Mouse (Mus musculus) intestine, embryonic 14.5 days (tissue): ENCODE data around the gene Gm20716. TPM values are rescaled to one million over a fixed set of nuclear protein-coding genes. Genes with fewer than 3 reads are reported as not detected.

ENCODE experiments used
- ATAC-seq: fragments of 200-750 bp; cut with Nextera tagmentation; replicated peaks from 2 replicates; pipeline ENCODE4 v1.8.0; 2017; ENCODE audit warnings: low read depth, moderate number of reproducible peaks, moderate TSS enrichment, moderate library complexity; ENCODE audit not compliant: low FRiP score, low TSS enrichment
- DNase-seq: peaks from one replicate; pipeline ENCODE4 v3.0.0-alpha.2; 2018; ENCODE audit warnings: low spot score
- H3K27ac ChIP-seq: fragments of 300-500 bp; sonication (generic); 2 replicates; pipeline ENCODE4 v1.5.1; 2014; ENCODE audit warnings: low read depth, mild to moderate bottlenecking, control low read depth
- H3K27me3 ChIP-seq: fragments of 300-500 bp; sonication (generic); replicated peaks from 2 replicates; pipeline ENCODE4 v1.6.1; 2014; ENCODE audit warnings: low read length, control low read depth; ENCODE audit not compliant: control insufficient read depth, insufficient read depth
- H3K36me3 ChIP-seq: fragments of 300-500 bp; sonication (generic); 2 replicates; pipeline ENCODE4 v1.6.1; 2014; ENCODE audit warnings: low read length, control low read depth; ENCODE audit not compliant: control insufficient read depth, insufficient read depth
- H3K4me1 ChIP-seq: fragments of 300-500 bp; sonication (generic); replicated peaks from 2 replicates; pipeline ENCODE4 v1.6.1; 2014; ENCODE audit warnings: low read length, control low read depth, mixed read lengths; ENCODE audit not compliant: control insufficient read depth, insufficient read depth
- H3K4me2 ChIP-seq: fragments of 300-500 bp; sonication (generic); 2 replicates; pipeline ENCODE4 v1.6.1; 2014; ENCODE audit warnings: low read length
- H3K4me3 ChIP-seq: fragments of 300-500 bp; sonication (generic); 2 replicates; pipeline ENCODE4 v1.5.1; 2014; ENCODE audit warnings: low read depth, low read length, control low read depth, mixed read lengths
- H3K9ac ChIP-seq: fragments of 300-500 bp; sonication (generic); 2 replicates; pipeline ENCODE4 v1.6.1; 2014; ENCODE audit warnings: mild to moderate bottlenecking, low read length
- H3K9me3 ChIP-seq: fragments of 300-500 bp; sonication (generic); 2 replicates; pipeline ENCODE4 v1.6.1; 2016; ENCODE audit warnings: low read length, control low read depth; ENCODE audit not compliant: control insufficient read depth
- WGBS: fragments of 180-500 bp; shearing (Covaris S2); extraction: QIAGEN DNeasy Blood & Tissue Kit; methylation state at CpG from one replicate; pipeline ENCODE4 v1.1.7; 2014; 5-methylcytosine and 5-hydroxymethylcytosine counted together
- polyA plus RNA-seq: library from polyadenylated mRNA; unstranded; fragments of >200 nt; fragmentation: Nextera tagmentation; extraction: Ambion mirVana; gene quantifications from 2 replicates; pipeline ENCODE4 v1.2.1, GENCODE M21; 2014

Gene Gm20716
- polyA plus RNA-seq, 1 experiment from 2014 or later: 23.3 TPM

GRCm38 (mm10) chr2:168207883-168208282 lies 22.3 kb downstream of the Gm20716 start:
- no peaks in the 10 kb centered on the region for H3K27me3 ChIP-seq
- peaks cover 8% of the 10 kb centered on the region; the same call in 1 of the 2 replicates for H3K4me1 ChIP-seq
- no peak overlapping the region for H3K4me2 ChIP-seq
- H3K9ac ChIP-seq: no peak overlapping the region
- no peak for ATAC-seq
- WGBS: 97% methylated on average over 3 of the region's 3 CpGs
- H3K9me3 ChIP-seq: no peaks in the 10 kb centered on the region
- DNase-seq: no peak
- H3K4me3 ChIP-seq: no peak overlapping the region
- peak overlapping the region; percentile 99; the same call in 1 of the 2 replicates for H3K27ac ChIP-seq
- H3K36me3 ChIP-seq: peaks cover 57% of the 10 kb centered on the region

GRCm38 (mm10) chr2:168206725-168207644 lies 23.2 kb downstream of the Gm20716 start, which contains the start of gene Adnp:
Adnp (minus strand) TSS chr2:168207112.
- H3K4me1 ChIP-seq: peaks cover 8% of the 10 kb centered on the region; the same call in 1 of the 2 replicates
- H3K27ac ChIP-seq: peak within 1 kb of the TSS; percentile 99
- peak within 1 kb of the TSS; percentile 100 for H3K9ac ChIP-seq
- H3K27me3 ChIP-seq: no peaks in the 10 kb centered on the region
- DNase-seq (peak; percentile 99), ATAC-seq (peak; percentile 92)
- 1% methylated on average over 46 of the region's 89 CpGs for WGBS
- H3K36me3 ChIP-seq: peaks cover 51% of the 10 kb centered on the region
- H3K4me2 ChIP-seq: peak within 1 kb of the TSS; percentile 88
- no peaks in the 10 kb centered on the region for H3K9me3 ChIP-seq
- peak within 1 kb of the TSS; percentile 99 for H3K4me3 ChIP-seq

GRCm38 (mm10) chr2:168205681-168206631 lies 24.2 kb downstream of the Gm20716 start:
- WGBS: under 1% methylated on average over 38 of the region's 49 CpGs
- ATAC-seq (peak; percentile 38), DNase-seq (peak; percentile 76)
- Histone ChIP-seq H3K4me3 (peak overlapping the region; percentile 99), H3K27ac (peak overlapping the region; percentile 99), H3K36me3 (peaks cover 47% of the 10 kb centered on the region), H3K4me2 (peak overlapping the region; percentile 88), H3K9me3 (no peaks in the 10 kb centered on the region), H3K9ac (peak overlapping the region; percentile 100), H3K4me1 (peaks cover 11% of the 10 kb centered on the region), H3K27me3 (no peaks in the 10 kb centered on the region)

GRCm38 (mm10) chr2:168205265-168205664 lies 24.9 kb downstream of the Gm20716 start:
- Histone ChIP-seq H3K4me2 (peak overlapping the region; percentile 88), H3K36me3 (peaks cover 44% of the 10 kb centered on the region), H3K27me3 (no peaks in the 10 kb centered on the region), H3K9me3 (no peaks in the 10 kb centered on the region), H3K4me3 (peak overlapping the region; percentile 99), H3K4me1 (peaks cover 15% of the 10 kb centered on the region), H3K27ac (peak overlapping the region; percentile 99; the same call in 1 of the 2 replicates), H3K9ac (peak overlapping the region; percentile 100)
- ATAC-seq: no peak
- peak; percentile 95 for DNase-seq
- WGBS: 5% methylated on average over 6 of the region's 6 CpGs

- no peak overlapping the region for H3K27ac ChIP-seq
- WGBS: 78% methylated on average over 8 of the region's 8 CpGs
- H3K9ac ChIP-seq: peak overlapping the region; percentile 100; the same call in 1 of the 2 replicates
- H3K4me2 ChIP-seq: peak overlapping the region; percentile 88
- no peaks in the 10 kb centered on the region for H3K27me3 ChIP-seq
- peak overlapping the region; percentile 99 for H3K4me3 ChIP-seq
- H3K9me3 ChIP-seq: no peaks in the 10 kb centered on the region
- peaks cover 19% of the 10 kb centered on the region for H3K4me1 ChIP-seq
- ATAC-seq: no peak
- DNase-seq: no peak
- peaks cover 38% of the 10 kb centered on the region for H3K36me3 ChIP-seq
These were observed 25.6 kb downstream of the Gm20716 start for GRCm38 (mm10) chr2:168204476-168204999.

GRCm38 (mm10) chr2:168200014-168200691 lies 30.0 kb downstream of the Gm20716 start:
- H3K4me3 ChIP-seq: no peak overlapping the region
- H3K9ac ChIP-seq: no peak overlapping the region
- H3K27ac ChIP-seq: no peak overlapping the region
- no peaks in the 10 kb centered on the region for H3K27me3 ChIP-seq
- H3K4me1 ChIP-seq: peaks cover 36% of the 10 kb centered on the region
- no peaks in the 10 kb centered on the region for H3K9me3 ChIP-seq
- ATAC-seq (no peak), DNase-seq (no peak)
- 76% methylated on average over 5 of the region's 5 CpGs for WGBS
- H3K36me3 ChIP-seq: peaks cover 43% of the 10 kb centered on the region
- no peak overlapping the region for H3K4me2 ChIP-seq

GRCm38 (mm10) chr2:168199476-168199875 lies 30.7 kb downstream of the Gm20716 start:
- H3K9me3 ChIP-seq: no peaks in the 10 kb centered on the region
- H3K4me1 ChIP-seq: peaks cover 37% of the 10 kb centered on the region
- no peak overlapping the region for H3K9ac ChIP-seq
- no peak overlapping the region for H3K4me2 ChIP-seq
- no peak overlapping the region for H3K4me3 ChIP-seq
- WGBS: 89% methylated on average over 4 of the region's 4 CpGs
- ATAC-seq (no peak), DNase-seq (no peak)
- peaks cover 45% of the 10 kb centered on the region for H3K36me3 ChIP-seq
- H3K27me3 ChIP-seq: no peaks in the 10 kb centered on the region
- H3K27ac ChIP-seq: no peak overlapping the region
